Mouse (Mus musculus) granulocyte monocyte progenitor cell, adult 5-6 weeks (primary cell): ENCODE results near the gene Emilin2. TPM values are rescaled to one million over a fixed set of nuclear protein-coding genes. Genes with fewer than 3 reads are reported as not detected.

Source experiments
- ATAC-seq: replicated peaks from 2 replicates; pipeline ENCODE4 v1.8.0; 2016; ENCODE audit warnings: mild to moderate bottlenecking, moderate TSS enrichment, inconsistent platforms; ENCODE audit not compliant: poor library complexity, severe bottlenecking
- total RNA-seq, 2 experiments: library from RNA; stranded (forward) in 1 of 2; stranded (reverse) in 1 of 2; fragments of 200-712, 200-1000 nt in 1 of 2; fragments of >200 nt in 1 of 2; fragmentation: Nextera tagmentation in 1 of 2; gene quantifications; 2 replicates each; pipeline ENCODE4 v1.2.3; 2014 to 2017

The Emilin2 gene
- total RNA-seq, 2 experiments from 2014 or later = 14.3 to 25.0 TPM

- no peak for ATAC-seq
Measured at GRCm38 (mm10) chr17:71211962-71212646, 99.7 kb downstream of the Emilin2 start.

GRCm38 (mm10) chr17:71209936-71210335 is 101.8 kb downstream of the Emilin2 start:
- no peak for ATAC-seq

- no peak for ATAC-seq
Measured at GRCm38 (mm10) chr17:71208921-71209320, 102.9 kb downstream of the Emilin2 start.

GRCm38 (mm10) chr17:71208376-71208775 is 103.4 kb downstream of the Emilin2 start:
- no peak for ATAC-seq

GRCm38 (mm10) chr17:71207268-71207667 is 104.5 kb downstream of the Emilin2 start:
- ATAC-seq = no peak

- ATAC-seq = no peak
Measured at GRCm38 (mm10) chr17:71206136-71206893, 105.5 kb downstream of the Emilin2 start.

GRCm38 (mm10) chr17:71204809-71205091 is 107.0 kb downstream of the Emilin2 start:
- ATAC-seq = no peak

- ATAC-seq = no peak
Measured at GRCm38 (mm10) chr17:71203998-71204808, 107.6 kb downstream of the Emilin2 start.

Other genes starting within 250 kb of the Emilin2 start
- gene Lpin2, start 129.4 kb downstream of the Emilin2 start, total RNA-seq (2014; fragmentation: Nextera tagmentation) = 27.0 and 27.9 TPM in 2 replicates
- 24.9 and 42.3 TPM in 2 replicates for gene Lpin2, start 129.4 kb downstream of the Emilin2 start, total RNA-seq (2017)
- gene Gm4707, start 147.9 kb upstream of the Emilin2 start, total RNA-seq (2014; fragmentation: Nextera tagmentation) = 6.0 and 7.7 TPM in 2 replicates
- 1.0 and 4.9 TPM in 2 replicates for gene Gm4707, start 147.9 kb upstream of the Emilin2 start, total RNA-seq (2017)
- gene Smchd1, start 163.4 kb upstream of the Emilin2 start, total RNA-seq (2014; fragmentation: Nextera tagmentation) = 98.4 and 118 TPM in 2 replicates
- 162 and 168 TPM in 2 replicates for gene Smchd1, start 163.4 kb upstream of the Emilin2 start, total RNA-seq (2017)
- gene Ndc80, start 214.9 kb upstream of the Emilin2 start, total RNA-seq (2014; fragmentation: Nextera tagmentation) = 23.1 and 24.6 TPM in 2 replicates
- 76.7 and 80.4 TPM in 2 replicates for gene Ndc80, start 214.9 kb upstream of the Emilin2 start, total RNA-seq (2017)
- not detected in 2 replicates for gene Spdya, start 240.1 kb upstream of the Emilin2 start, total RNA-seq (2014; fragmentation: Nextera tagmentation)
- 0.15 TPM in 1 of 2 replicates, not detected in the other for gene Spdya, start 240.1 kb upstream of the Emilin2 start, total RNA-seq (2017)